Mouse (Mus musculus) stomach, embryonic 14.5 days (tissue): Measurements from ENCODE around the gene Zbtb42. TPM values are rescaled to one million over a fixed set of nuclear protein-coding genes. Genes with fewer than 3 reads are reported as not detected.

ENCODE experiments used
- ATAC-seq: fragments of 200-750 bp; cut with Nextera tagmentation; 2 replicates; pipeline ENCODE4 v1.8.0; 2017; ENCODE audit warnings: low read depth, moderate TSS enrichment; ENCODE audit not compliant: insufficient number of reproducible peaks, insufficient read depth, low FRiP score
- H3K27ac ChIP-seq: fragments of 300-500 bp; sonication (generic); 2 replicates; pipeline ENCODE4 v1.5.1; 2014; ENCODE audit warnings: mild to moderate bottlenecking, low read length, moderate library complexity, mixed read lengths
- H3K27me3 ChIP-seq: fragments of 300-500 bp; sonication (generic); 2 replicates; pipeline ENCODE4 v1.6.1; 2014; ENCODE audit warnings: low read length, control low read depth, mixed read lengths; ENCODE audit not compliant: control insufficient read depth, insufficient read depth
- H3K36me3 ChIP-seq: fragments of 300-500 bp; sonication (generic); 2 replicates; pipeline ENCODE4 v1.6.1; 2014; ENCODE audit warnings: mild to moderate bottlenecking, control low read depth, low read length, moderate library complexity, mixed read lengths; ENCODE audit not compliant: control insufficient read depth, insufficient read depth
- H3K4me1 ChIP-seq: fragments of 300-500 bp; sonication (generic); 2 replicates; pipeline ENCODE4 v1.6.1; 2014; ENCODE audit warnings: low read length, control low read depth, mixed read lengths; ENCODE audit not compliant: control insufficient read depth, insufficient read depth
- H3K4me2 ChIP-seq: fragments of 300-500 bp; sonication (generic); replicated peaks from 2 replicates; pipeline ENCODE4 v1.6.1; 2014; ENCODE audit warnings: low read depth, low read length, control low read depth
- H3K4me3 ChIP-seq: fragments of 300-500 bp; sonication (generic); 2 replicates; pipeline ENCODE4 v1.5.1; 2014; ENCODE audit warnings: low read depth, low read length, control low read depth
- H3K9ac ChIP-seq: fragments of 300-500 bp; sonication (generic); replicated peaks from 2 replicates; pipeline ENCODE4 v1.6.1; 2014; ENCODE audit warnings: low read depth, mild to moderate bottlenecking, control low read depth, low read length, moderate library complexity, mixed read lengths
- H3K9me3 ChIP-seq: fragments of 300-500 bp; sonication (generic); 2 replicates; pipeline ENCODE4 v1.6.1; 2016; ENCODE audit warnings: low read depth, low read length, control low read depth; ENCODE audit not compliant: control insufficient read depth
- WGBS: fragments of 180-500 bp; shearing (Covaris S2); extraction: QIAGEN DNeasy Blood & Tissue Kit; methylation state at CpG from one replicate; pipeline ENCODE4 v1.1.7; 2014; 5-methylcytosine and 5-hydroxymethylcytosine counted together
- polyA plus RNA-seq: library from polyadenylated mRNA; unstranded; fragments of >200 nt; fragmentation: Nextera tagmentation; extraction: Ambion mirVana; gene quantifications from 2 replicates; pipeline ENCODE4 v1.2.1, GENCODE M21; 2014

Gene Zbtb42
- polyA plus RNA-seq, 1 experiment from 2014 or later = 10.9 TPM

DNA sequence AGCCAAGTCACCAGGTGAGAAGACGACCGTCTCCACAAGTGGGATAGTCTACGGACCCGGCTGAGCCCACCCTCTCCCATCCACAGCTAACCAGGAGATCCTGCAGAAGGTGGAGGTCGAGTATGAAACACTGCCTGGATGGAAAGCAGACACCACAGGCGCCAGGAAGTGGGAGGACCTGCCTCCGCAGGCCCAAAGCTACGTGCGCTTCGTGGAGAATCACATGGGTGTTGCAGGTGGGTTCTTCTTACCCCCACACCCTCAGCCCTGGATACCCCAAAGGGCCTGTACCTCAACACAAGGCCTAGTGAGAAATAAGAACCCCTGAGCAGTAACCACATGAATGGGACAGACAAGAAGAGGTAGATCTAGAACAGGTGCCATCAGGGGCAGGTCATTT, 39.1 kb upstream of the Zbtb42 start:
- 82% methylated on average over 10 of the region's 10 CpGs for WGBS

DNA sequence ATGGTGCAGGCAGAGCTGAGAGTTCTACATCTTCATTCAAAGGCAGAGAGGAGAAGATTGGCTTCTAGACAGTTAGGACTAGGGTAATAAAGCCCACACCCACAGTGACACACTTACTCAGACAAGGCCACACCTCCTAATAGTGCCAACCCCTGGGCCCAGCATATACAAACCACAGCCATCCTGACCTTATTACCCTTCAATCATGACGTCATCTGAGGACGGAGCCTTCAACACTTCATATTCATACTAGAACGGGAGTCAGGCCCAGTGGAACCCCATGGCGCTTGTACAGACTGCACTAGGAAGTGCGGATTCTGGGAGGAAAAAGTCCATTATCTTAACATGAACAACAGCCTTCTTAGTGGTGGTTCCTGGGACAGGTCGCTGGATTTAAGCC, 35.5 kb upstream of the Zbtb42 start:
- Histone ChIP-seq H3K27ac (no peak overlapping the region), H3K4me1 (peaks cover 11% of the 10 kb centered on the region), H3K9ac (no peak overlapping the region), H3K9me3 (no peaks in the 10 kb centered on the region), H3K4me2 (no peak overlapping the region), H3K36me3 (peaks cover 5% of the 10 kb centered on the region), H3K4me3 (no peak overlapping the region), H3K27me3 (no peaks in the 10 kb centered on the region)
- 90% methylated on average over 6 of the region's 6 CpGs for WGBS
- no peak for ATAC-seq

More for the DNA sequence above, 39.1 kb upstream of the Zbtb42 start:
- no peak overlapping the region for H3K27ac ChIP-seq
- H3K27me3 ChIP-seq = no peaks in the 10 kb centered on the region
- H3K4me3 ChIP-seq = no peak overlapping the region
- H3K9me3 ChIP-seq = no peaks in the 10 kb centered on the region
- no peaks in the 10 kb centered on the region for H3K36me3 ChIP-seq
- no peak overlapping the region for H3K4me2 ChIP-seq
- H3K9ac ChIP-seq = no peak overlapping the region
- no peaks in the 10 kb centered on the region for H3K4me1 ChIP-seq
- no peak for ATAC-seq

DNA sequence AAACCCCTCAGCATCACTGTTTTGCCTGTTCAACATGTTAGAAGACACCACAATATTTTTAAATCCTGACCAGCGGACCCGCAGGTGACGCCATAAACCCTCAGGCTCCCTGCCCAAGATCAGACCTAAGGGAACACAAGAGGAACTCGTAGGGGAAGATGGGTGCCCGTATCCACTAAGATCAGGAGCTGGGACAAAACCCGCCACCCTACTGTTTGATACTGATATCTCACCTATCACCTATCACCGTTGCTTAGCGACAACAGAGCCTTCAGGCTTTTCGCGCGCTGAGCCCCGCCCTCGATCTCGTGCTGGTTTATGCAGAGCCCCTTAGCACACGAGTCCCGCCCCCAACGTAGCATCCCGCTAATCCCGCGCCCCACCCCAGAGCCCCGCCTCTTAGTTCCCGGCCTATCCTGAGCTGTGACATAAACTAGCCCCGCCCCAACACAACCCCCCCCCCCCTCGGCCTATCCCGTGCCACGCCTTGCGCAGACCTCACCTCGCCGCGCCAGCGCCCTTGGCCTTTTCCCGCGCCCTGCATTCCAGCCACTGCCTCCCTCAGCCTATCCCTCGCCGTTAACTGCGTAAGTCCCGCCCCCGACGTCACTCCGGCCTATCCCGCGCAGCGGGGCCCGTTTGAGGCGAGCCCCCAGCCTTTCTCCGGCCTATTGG, 34.3 kb upstream of the Zbtb42 start, which contains the start of gene Siva1:
Siva1 (plus strand) TSS at position 500 of the 675 bp plus-strand sequence.
- Histone ChIP-seq H3K9ac (peak within 1 kb of the TSS; percentile 74), H3K27me3 (no peaks in the 10 kb centered on the region), H3K4me3 (peak within 1 kb of the TSS; percentile 85), H3K36me3 (peaks cover 13% of the 10 kb centered on the region), H3K4me2 (peak within 1 kb of the TSS; percentile 88), H3K27ac (peak within 1 kb of the TSS; percentile 85), H3K4me1 (peaks cover 11% of the 10 kb centered on the region), H3K9me3 (no peaks in the 10 kb centered on the region)
- WGBS = 2% methylated on average over 46 of the region's 46 CpGs
- ATAC-seq = peak; percentile 97

DNA sequence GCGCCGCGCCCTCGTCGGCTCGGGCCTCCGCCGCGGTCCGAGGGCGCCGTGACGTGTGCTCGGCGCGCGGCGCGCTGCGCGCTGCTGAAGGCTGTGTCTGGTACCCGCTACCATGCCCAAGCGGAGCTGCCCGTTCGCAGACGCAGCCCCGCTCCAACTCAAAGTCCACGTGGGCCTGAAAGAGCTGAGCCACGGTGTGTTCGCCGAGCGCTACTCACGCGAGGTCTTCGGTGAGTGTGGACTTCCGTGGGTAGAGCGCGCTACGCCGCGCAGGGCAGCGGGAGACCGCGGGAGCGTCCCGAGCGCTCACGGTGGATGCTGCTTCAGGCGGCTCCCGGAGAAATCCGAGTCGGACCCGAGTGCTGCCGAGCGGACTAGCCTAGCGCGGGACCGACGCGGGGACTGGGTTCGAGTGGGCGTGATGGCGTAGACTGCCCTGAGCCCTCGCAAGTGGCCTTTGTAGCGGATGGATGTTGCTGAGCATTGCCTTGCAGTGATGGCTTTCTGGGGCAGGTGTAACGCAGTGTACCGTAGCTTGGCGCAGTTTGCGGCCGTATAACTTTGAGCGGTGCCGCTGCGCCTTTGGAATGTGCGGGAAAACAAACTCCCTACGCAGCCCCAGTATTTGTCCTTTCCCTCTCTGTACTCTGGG, 33.6 kb upstream of the Zbtb42 start:
- Histone ChIP-seq H3K27ac (peak overlapping the region; percentile 85), H3K36me3 (peaks cover 16% of the 10 kb centered on the region), H3K9me3 (no peaks in the 10 kb centered on the region), H3K4me2 (peak overlapping the region; percentile 88), H3K4me3 (peak overlapping the region; percentile 85), H3K27me3 (no peaks in the 10 kb centered on the region), H3K9ac (peak overlapping the region; percentile 74), H3K4me1 (peaks cover 11% of the 10 kb centered on the region)
- ATAC-seq = no peak
- WGBS = under 1% methylated on average over 75 of the region's 75 CpGs

DNA sequence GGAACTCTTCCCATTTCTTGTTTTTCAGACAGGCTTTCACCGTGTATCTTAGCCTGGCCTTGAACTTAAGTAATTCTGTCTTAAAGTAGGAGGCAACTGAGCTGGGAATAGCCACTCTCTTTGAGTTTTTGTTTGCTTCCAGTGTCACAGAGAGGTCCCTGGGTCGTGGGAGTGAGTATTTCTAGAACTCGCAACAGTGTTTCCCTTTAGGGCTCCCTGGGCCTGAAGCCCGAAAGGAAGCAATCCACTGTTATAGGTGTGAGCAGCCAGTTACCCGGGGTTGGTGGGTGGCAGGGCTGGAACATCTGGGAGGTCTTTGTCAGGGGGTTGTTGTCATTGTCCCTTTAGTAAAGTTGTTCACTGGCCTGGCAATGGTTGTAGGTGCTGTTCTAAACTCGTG, 32.5 kb upstream of the Zbtb42 start:
- no peak for ATAC-seq
- 39% methylated on average over 6 of the region's 6 CpGs for WGBS

DNA sequence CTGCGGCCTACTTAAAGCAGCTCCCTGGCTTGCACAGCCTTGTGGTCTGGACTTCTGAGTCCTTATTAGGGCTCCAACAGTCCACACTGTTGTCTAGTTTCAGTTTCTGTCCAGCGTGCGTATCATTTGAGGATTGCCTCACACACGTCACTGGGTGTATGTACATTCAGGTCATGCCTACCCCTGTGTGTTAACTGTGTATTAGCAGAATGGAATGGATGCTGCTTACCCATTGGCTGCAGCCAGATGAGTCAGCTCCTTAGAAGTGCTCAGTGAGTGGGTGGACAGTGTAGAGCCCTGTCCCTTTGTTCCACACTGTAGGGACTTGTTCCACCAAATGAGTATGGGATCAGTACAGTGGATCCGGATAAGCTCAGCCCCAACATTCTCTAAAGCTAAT, 30.5 kb upstream of the Zbtb42 start:
- H3K4me1 ChIP-seq = peaks cover 11% of the 10 kb centered on the region
- H3K9ac ChIP-seq = no peak overlapping the region
- ATAC-seq = no peak
- H3K36me3 ChIP-seq = peaks cover 34% of the 10 kb centered on the region
- H3K4me2 ChIP-seq = no peak overlapping the region
- no peaks in the 10 kb centered on the region for H3K27me3 ChIP-seq
- H3K9me3 ChIP-seq = no peaks in the 10 kb centered on the region
- WGBS = 93% methylated on average over 5 of the region's 5 CpGs
- H3K27ac ChIP-seq = no peak overlapping the region
- no peak overlapping the region for H3K4me3 ChIP-seq

More for the DNA sequence above, 32.5 kb upstream of the Zbtb42 start:
- peak overlapping the region; percentile 85 for H3K4me3 ChIP-seq
- H3K4me2 ChIP-seq = peak overlapping the region; percentile 88
- H3K4me1 ChIP-seq = peaks cover 11% of the 10 kb centered on the region
- peak overlapping the region; percentile 10; the same call in 1 of the 2 replicates for H3K27ac ChIP-seq
- no peaks in the 10 kb centered on the region for H3K27me3 ChIP-seq
- peaks cover 22% of the 10 kb centered on the region for H3K36me3 ChIP-seq
- peak overlapping the region; percentile 74; the same call in 1 of the 2 replicates for H3K9ac ChIP-seq
- no peaks in the 10 kb centered on the region for H3K9me3 ChIP-seq

DNA sequence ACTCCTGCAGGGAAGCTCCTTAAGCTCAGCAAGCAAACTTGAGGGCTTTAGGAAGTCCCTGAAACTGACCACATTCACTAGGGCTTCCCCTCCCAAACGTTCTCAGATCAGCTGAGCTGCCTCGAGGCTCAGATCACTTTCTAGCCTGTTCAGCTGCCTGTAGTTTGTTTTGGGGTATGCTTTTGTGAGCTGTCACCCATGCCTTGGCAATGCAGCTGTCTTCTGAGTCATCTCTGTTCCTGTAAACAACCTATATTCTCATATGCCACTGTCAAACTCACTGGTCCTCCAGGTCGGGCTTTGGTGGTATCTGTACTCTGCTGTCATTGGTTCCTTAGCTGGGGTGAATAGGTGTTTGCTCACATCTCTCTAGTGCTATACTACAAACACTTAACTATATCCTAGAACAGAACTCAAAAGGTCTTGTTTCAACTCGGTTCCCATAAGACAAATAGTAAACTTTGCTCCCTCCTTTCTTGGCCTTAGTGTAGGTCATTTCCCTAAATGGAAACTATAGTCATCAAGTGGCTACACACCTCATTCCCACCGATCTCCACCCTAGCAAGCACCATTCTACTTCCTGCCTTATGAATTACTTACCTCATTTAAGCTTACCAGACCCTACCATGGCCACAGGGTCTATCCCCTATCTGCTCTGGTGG, 26.7 kb upstream of the Zbtb42 start:
- ATAC-seq = no peak
- 75% methylated on average over 5 of the region's 5 CpGs for WGBS
- no peak overlapping the region for H3K4me3 ChIP-seq
- no peak overlapping the region for H3K4me2 ChIP-seq
- 0 out of 2 replicates have a peak, but pooled peaks cover 5% of the 10 kb centered on the region for H3K4me1 ChIP-seq
- no peak overlapping the region for H3K9ac ChIP-seq
- H3K27ac ChIP-seq = no peak overlapping the region
- no peaks in the 10 kb centered on the region for H3K9me3 ChIP-seq
- H3K36me3 ChIP-seq = peaks cover 70% of the 10 kb centered on the region
- H3K27me3 ChIP-seq = no peaks in the 10 kb centered on the region

DNA sequence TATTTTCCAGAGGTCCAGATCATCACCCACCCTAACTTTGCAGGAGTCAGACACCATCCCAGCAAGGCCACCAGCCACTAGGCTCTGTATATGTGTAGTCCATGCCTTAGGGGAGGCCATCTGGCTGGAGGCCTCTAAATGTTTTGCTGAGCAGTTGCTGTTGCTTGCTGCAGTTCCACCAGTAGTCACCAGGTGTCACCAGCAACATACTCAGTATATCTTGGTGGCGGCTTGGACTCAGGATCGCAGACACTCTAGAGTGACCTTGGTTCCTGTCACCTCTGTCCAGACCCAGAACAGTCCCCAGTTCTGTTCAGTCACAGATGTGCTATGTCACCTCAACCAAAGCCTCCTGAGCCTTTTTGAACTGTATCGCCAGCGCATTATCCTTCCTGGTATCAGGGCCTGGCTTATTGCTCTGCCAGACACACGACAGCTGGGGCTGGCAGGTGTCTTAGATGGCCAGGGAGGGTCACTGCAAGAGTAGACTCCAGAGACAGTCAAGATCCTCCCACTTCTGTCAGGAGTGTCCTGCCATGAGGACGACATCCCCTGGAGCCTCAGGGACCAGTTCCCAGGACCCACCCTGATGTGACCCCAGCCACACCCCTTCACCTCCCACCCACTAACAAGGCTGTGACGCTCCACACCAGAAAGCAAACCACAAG, 25.3 kb upstream of the Zbtb42 start:
- Histone ChIP-seq H3K9ac (no peak overlapping the region), H3K4me3 (no peak overlapping the region), H3K36me3 (peaks cover 78% of the 10 kb centered on the region), H3K27ac (no peak overlapping the region; the same call in 1 of the 2 replicates), H3K4me2 (no peak overlapping the region), H3K4me1 (0 out of 2 replicates have a peak, but pooled peaks cover 5% of the 10 kb centered on the region), H3K27me3 (no peaks in the 10 kb centered on the region), H3K9me3 (no peaks in the 10 kb centered on the region)
- 39% methylated on average over 7 of the region's 7 CpGs for WGBS
- peak; percentile 69 for ATAC-seq
